Mouse (Mus musculus): ENCODE measurements around the gene Cfap73. TPM values are rescaled to one million over a fixed set of nuclear protein-coding genes. Genes with fewer than 3 reads are reported as not detected.

The Cfap73 gene
- polyA plus RNA-seq, 1 experiment from 2014 or later, result not detected

Other genes with a start within 250 kb of the Cfap73 start
- 21.5 and 22.0 TPM in 2 replicates for gene Lhx5, start 202.5 kb downstream of the Cfap73 start, polyA plus RNA-seq (2014; fragmentation: Nextera tagmentation; extraction: Ambion mirVana)
- 4.2 TPM in 2 replicates for gene Sdsl, start 161.4 kb downstream of the Cfap73 start, polyA plus RNA-seq (2014; fragmentation: Nextera tagmentation; extraction: Ambion mirVana)
- gene Sds, start 157.7 kb downstream of the Cfap73 start, polyA plus RNA-seq (2014; fragmentation: Nextera tagmentation; extraction: Ambion mirVana), result not detected in 2 replicates
- 20.2 and 21.9 TPM in 2 replicates for gene Plbd2, start 130.6 kb downstream of the Cfap73 start, polyA plus RNA-seq (2014; fragmentation: Nextera tagmentation; extraction: Ambion mirVana)
- 1.3 and 1.8 TPM in 2 replicates for gene Slc8b1, start 123.1 kb downstream of the Cfap73 start, polyA plus RNA-seq (2014; fragmentation: Nextera tagmentation; extraction: Ambion mirVana)
- 8.6 and 10.8 TPM in 2 replicates for gene Tpcn1, start 45.6 kb downstream of the Cfap73 start, polyA plus RNA-seq (2014; fragmentation: Nextera tagmentation; extraction: Ambion mirVana)
- gene Iqcd, start 45.2 kb downstream of the Cfap73 start, polyA plus RNA-seq (2014; fragmentation: Nextera tagmentation; extraction: Ambion mirVana), result 0.25 and 0.51 TPM in 2 replicates
- gene Rita1, start 21.6 kb downstream of the Cfap73 start, polyA plus RNA-seq (2014; fragmentation: Nextera tagmentation; extraction: Ambion mirVana), result 7.9 and 8.9 TPM in 2 replicates
- gene Ddx54, start 21.5 kb downstream of the Cfap73 start, polyA plus RNA-seq (2014; fragmentation: Nextera tagmentation; extraction: Ambion mirVana), result 26.4 and 32.2 TPM in 2 replicates
- gene Rasal1, start 14.6 kb upstream of the Cfap73 start, polyA plus RNA-seq (2014; fragmentation: Nextera tagmentation; extraction: Ambion mirVana), result 0.14 TPM in 1 of 2 replicates, not detected in the other
- gene Dtx1, start 77.7 kb upstream of the Cfap73 start, polyA plus RNA-seq (2014; fragmentation: Nextera tagmentation; extraction: Ambion mirVana), result 5.1 and 5.2 TPM in 2 replicates
- 0.05 and 0.33 TPM in 2 replicates for gene Oas2, start 115.6 kb upstream of the Cfap73 start, polyA plus RNA-seq (2014; fragmentation: Nextera tagmentation; extraction: Ambion mirVana)
- 0.11 and 0.20 TPM in 2 replicates for gene Oas3, start 143.4 kb upstream of the Cfap73 start, polyA plus RNA-seq (2014; fragmentation: Nextera tagmentation; extraction: Ambion mirVana)
- gene Oas1e, start 161.3 kb upstream of the Cfap73 start, polyA plus RNA-seq (2014; fragmentation: Nextera tagmentation; extraction: Ambion mirVana), result 0.12 TPM in 1 of 2 replicates, not detected in the other
- gene Oas1c, start 178.3 kb upstream of the Cfap73 start, polyA plus RNA-seq (2014; fragmentation: Nextera tagmentation; extraction: Ambion mirVana), result 0.14 and 0.15 TPM in 2 replicates
- gene Oas1f, start 213.1 kb upstream of the Cfap73 start, polyA plus RNA-seq (2014; fragmentation: Nextera tagmentation; extraction: Ambion mirVana), result 0.08 TPM in 1 of 2 replicates, not detected in the other
- not detected in 2 replicates for gene Oas1h, start 227.2 kb upstream of the Cfap73 start, polyA plus RNA-seq (2014; fragmentation: Nextera tagmentation; extraction: Ambion mirVana)

All from midbrain, embryonic 11.5 days (tissue).